Mouse (Mus musculus) T-helper 17 cell (primary cell): ENCODE measurements around the gene Plce1.

Experiments
- in situ Hi-C, 2 experiments: fragments of 300-600 bp; cut with MboI, MseI; formaldehyde crosslinking; loops; 1 replicate in 1 of 2; 2 replicates in 1 of 2; pipeline ENCODE4 v1.15.1; 2025; ENCODE audit warnings: high pct_unique_total_duplicates in 2 of 2

Plce1 gene

DNA sequence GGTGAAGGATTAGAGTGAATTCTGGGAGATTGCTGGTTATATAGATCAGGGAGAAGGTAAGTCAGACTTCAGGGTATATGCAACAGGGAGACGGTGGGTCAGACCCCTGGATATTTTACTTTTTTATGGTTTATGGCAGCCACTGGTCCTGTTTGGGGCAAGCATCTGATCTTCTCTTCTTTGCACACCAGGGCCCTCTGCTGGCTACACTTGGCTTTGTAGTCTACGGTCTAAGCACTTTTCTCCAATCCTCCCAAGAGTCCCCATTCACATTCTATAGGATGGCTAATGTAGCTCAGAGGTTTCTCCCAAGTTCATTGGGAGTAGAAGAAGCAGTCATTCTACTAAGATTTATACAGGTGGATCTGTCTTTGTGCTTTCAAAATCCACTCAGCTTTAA, 228.5 kb downstream of the Plce1 start:
- in situ Hi-C loops: loop anchor here in 1 of 2 experiments (25.0 kb wide), 1 partner anchor 553 kb away; the partner anchor contains the start of gene Cyp2c29

GRCm38 (mm10) chr19:38721808-38722207, 240.9 kb downstream of the Plce1 start:
- in situ Hi-C loops: loop anchor here in 1 of 2 experiments (25.0 kb wide), 1 partner anchor 540 kb away; the partner anchor contains the start of gene Cyp2c29

GRCm38 (mm10) chr19:38722982-38723381, 242.1 kb downstream of the Plce1 start:
- in situ Hi-C loops: loop anchor here in 1 of 2 experiments (25.0 kb wide), 1 partner anchor 539 kb away; the partner anchor contains the start of gene Cyp2c29

DNA sequence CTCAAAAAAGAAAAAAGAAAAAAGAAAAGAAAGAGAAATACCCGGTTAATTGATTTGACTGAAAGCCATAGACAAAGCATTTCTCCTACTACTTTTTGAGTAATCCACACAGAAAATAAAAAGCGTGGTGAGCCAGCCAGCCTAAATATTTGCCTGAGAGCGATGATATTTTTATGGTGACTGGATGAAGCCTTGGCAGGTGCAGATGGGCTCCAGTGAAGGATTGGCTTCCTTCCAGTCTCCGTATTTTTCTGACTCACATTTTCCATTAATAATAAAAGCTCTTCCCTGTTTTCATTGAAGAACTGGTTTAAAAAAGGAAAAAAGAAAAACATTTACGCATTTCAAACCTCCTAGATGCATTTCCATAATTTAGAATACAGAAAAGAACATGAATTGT, 243.1 kb downstream of the Plce1 start:
- in situ Hi-C loops: loop anchor here in 1 of 2 experiments (25.0 kb wide), 1 partner anchor 538 kb away; the partner anchor contains the start of gene Cyp2c29

DNA sequence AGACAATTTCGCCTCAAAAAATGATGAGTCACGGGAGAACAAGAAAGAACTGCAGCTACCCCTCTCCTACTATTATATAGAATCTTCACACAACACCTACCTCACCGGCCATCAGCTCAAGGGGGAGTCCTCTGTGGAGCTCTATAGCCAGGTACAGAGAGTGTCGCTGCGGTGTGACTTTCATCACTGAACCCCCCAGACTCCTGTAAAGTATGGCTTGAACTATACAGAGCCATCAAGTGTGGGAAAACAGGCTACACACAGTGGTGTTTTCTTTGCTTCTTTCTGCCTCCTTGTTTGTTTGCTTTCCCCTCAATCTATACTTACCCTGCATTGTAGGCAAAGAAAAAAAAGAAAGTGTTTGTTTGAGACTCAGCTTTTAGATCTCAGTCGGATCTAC, 247.9 kb downstream of the Plce1 start:
- in situ Hi-C loops: no loop called here

- in situ Hi-C loops: no loop called here
Observed at GRCm38 (mm10) chr19:38729264-38729663, 248.4 kb downstream of the Plce1 start.

DNA sequence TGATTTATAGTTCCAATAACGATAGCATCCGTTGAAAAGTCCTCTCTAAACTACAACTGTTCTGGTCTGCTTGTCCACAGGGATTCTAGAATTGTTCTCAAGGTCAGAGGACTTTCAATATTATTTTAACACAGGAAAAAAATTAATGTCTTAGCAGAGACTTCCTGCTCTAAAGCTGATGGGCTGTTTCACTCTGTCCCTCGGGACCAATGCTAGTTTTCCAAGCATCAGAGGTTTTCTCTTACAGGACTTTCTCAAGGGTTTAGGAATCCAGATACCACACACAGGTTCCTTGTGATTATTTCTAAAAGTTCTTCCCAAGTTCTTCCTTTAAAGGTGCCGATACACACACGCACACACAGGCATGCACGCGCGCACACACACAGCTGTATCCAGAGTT, 263.6 kb downstream of the Plce1 start:
- in situ Hi-C loops: no loop called here

GRCm38 (mm10) chr19:38745810-38746491, 265.0 kb downstream of the Plce1 start:
- in situ Hi-C loops: no loop called here

DNA sequence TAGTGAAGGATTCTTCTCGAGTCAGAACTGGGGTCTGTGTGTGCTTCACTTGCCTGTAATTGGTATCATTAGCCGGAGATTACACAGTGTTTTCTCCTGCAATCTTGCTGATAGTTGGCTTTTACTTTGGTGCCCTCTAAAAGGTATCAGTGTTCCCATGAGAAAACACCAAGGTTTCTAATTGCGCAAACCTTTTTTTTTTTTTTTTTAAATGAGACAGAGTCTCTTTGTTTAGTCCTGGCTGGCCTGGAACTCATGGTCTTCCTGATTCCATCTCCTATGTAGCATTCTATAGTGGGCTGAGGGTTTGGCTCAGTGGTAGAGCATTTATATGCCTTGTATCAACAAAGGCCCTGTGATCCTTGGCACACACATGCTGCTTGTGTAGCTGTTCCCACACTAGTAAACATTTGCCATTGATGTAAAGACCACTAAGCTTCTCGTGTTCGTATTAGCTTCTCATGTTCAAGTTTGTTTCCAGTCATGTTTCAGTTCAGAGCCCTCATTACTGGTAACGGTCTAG, 265.6 kb downstream of the Plce1 start:
- in situ Hi-C loops: no loop called here

- in situ Hi-C loops: no loop called here
Observed at GRCm38 (mm10) chr19:38750192-38750591, 269.3 kb downstream of the Plce1 start.

GRCm38 (mm10) chr19:38757161-38757560, 276.3 kb downstream of the Plce1 start:
- in situ Hi-C loops: no loop called here

GRCm38 (mm10) chr19:38758056-38758455, 277.1 kb downstream of the Plce1 start:
- in situ Hi-C loops: no loop called here

DNA sequence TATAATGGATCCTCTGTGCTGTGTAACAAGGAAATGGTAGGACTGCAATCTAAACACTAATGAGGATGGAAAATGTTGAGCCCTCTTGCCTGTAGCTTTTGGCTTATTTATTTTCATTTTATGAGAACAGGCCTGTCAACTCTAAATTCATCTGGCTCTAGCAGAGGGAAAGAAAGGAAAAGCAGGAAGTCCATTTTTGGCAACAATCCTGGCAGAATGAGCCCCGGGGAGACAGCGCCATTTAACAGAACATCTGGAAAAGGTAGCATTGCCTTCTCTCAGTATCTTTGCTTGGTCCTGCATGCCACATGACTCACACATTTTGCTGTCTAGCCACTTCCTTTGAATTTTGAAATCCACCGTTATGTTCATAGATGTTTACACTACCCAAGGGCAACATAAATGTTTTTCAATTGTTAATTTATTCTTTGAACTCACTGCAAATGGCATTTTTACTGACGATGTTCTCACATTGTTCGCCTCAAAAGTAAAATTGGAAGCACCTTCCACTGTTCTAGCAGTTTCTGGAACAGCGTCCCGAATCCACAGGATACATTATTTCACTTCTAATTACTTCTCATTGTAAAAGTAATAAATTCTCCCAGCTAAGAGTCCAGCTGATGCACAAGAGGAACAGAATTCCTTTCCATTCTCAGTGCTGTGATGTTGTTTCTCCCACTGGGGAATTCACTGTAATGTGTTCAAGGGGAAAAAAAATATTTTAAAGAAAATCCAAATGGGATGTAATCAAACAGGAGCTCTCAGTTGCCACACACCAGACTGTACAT, 278.0 kb downstream of the Plce1 start:
- in situ Hi-C loops: no loop called here

DNA sequence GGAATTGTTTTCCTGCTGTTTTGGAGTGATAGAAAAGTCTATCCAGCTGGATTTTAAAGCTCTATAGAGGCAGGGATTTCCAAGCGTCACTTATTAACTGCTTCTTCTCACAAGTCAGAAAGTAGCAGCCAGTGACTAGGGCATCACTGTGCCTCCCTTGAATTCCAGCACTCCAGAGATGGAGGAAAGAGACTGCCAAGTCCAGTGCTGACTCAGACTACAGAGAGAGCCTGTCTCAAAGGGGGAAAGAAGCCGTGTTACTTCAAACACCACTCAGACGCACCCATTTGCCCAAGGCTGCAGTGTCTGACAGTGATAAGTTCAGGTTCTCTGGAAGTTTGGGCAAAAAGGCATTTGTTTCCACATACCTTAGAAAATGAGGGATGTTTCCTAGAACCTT, 279.5 kb downstream of the Plce1 start:
- in situ Hi-C loops: no loop called here

- in situ Hi-C loops: loop anchor here in 1 of 2 experiments (5.0 kb wide), 1 partner anchor 49 kb away; no protein-coding TSS in a partner anchor
Observed at GRCm38 (mm10) chr19:38766306-38766705, 285.4 kb downstream of the Plce1 start.

- in situ Hi-C loops: loop anchor here in 1 of 2 experiments (5.0 to 10.0 kb wide), 2 partner anchors 218 to 1229 kb away; no protein-coding TSS in a partner anchor
Observed at GRCm38 (mm10) chr19:38775548-38775947, 294.6 kb downstream of the Plce1 start.

DNA sequence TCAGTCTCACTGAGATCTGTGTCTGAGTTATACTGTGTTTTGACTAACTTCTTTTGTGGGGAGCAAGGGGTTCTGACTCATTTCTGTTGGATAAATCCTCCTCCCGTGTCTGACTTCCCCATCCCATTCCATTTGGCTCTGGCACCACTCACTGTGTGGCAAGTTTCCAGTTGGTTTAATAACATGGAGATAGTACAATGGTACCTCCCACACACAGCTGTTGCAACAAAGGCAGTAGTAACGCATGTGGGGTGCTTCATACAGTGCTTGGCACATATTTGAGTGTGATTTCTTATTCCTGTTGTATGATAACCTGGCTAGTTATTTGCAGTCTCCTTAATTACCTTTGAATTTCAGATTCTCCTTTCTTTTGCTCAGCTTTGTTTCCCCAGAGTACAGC, 297.9 kb downstream of the Plce1 start:
- in situ Hi-C loops: loop anchor here in 1 of 2 experiments (5.0 to 10.0 kb wide), 2 partner anchors 222 to 1226 kb away; no protein-coding TSS in a partner anchor

- in situ Hi-C loops: no loop called here
Observed at GRCm38 (mm10) chr19:38783542-38783941, 302.6 kb downstream of the Plce1 start.

DNA sequence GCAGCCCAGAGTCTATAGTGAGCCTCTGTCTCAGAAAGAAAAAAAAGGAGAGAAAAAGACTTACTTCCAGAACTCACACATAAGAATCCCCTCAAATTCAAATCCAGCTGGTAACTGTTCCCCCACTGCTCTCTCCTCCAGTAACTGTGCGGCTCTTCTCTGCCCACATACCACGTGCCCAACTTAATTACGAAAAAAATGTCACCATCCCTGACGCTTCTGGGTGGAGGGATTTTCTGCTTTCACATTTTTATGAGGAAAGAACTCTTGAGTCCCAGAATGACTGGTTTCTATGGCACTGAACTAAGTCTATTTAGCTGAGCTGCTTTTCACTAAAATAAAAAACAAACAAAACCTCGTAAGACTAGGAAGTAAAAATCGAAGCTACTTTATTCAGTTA, 306.8 kb downstream of the Plce1 start:
- in situ Hi-C loops: no loop called here

- in situ Hi-C loops: no loop called here
Observed at GRCm38 (mm10) chr19:38793563-38794045, 312.7 kb downstream of the Plce1 start.

GRCm38 (mm10) chr19:38796546-38796945, 315.6 kb downstream of the Plce1 start:
- in situ Hi-C loops: no loop called here

DNA sequence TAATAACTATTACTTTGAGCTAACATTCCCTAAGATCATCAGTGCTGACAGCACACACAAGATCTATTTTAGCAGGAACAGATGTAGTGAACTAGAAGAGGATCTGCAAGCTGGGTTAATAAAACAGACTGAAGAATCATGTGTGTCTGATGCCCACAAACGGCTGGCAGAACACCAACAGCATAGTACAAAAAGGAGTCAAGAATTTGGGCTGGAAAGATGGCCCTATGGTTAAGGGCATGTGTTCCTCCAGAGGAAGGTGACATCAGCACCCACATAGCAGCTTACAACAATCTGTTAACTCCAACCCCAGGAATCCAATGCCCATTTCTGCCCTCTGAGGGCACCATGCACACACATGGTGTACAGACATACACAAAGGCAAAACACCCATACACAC, 317.4 kb downstream of the Plce1 start:
- in situ Hi-C loops: no loop called here
